ENCODE assay signal across 8 mouse cellular contexts in genomic region chrX:53052652-53053500, GRCm38 (mm10).
DNase-seq lines count a peak whose midpoint lies in the region; ATAC-seq and TF ChIP-seq lines count a peak whose summit lies in the region.

No protein-coding gene starts in this region.

- peak; percentile 53; the same call in 1 of the 2 replicates for ATAC-seq in common myeloid progenitor, adult 5-6 weeks (replicated peaks; ENCODE audit: low read depth, poor library complexity, severe bottlenecking)
- ATAC-seq in hematopoietic stem cell, adult 5-6 weeks (replicated peaks in 1 of 2; ENCODE audit: insufficient read depth in 1 of 2, low FRiP score in 2 of 2, low TSS enrichment in 1 of 2, low read depth in 1 of 2, poor library complexity in 2 of 2, severe bottlenecking in 2 of 2) = peak; percentile 59 to 63
- ATAC-seq in lung, embryonic 15.5 days (ENCODE audit: borderline replicate concordance, extremely low read depth, low FRiP score, low TSS enrichment) = peak; percentile 41
- ATAC-seq in activated CD4-positive, CD25-positive, alpha-beta regulatory T cell, adult 4 months = no peak

- peaks cover 3% of the 10 kb centered on the region for H3K4me1 ChIP-seq in lung, adult 2 months (ENCODE audit: control insufficient read depth, insufficient read depth, low read length)
- peaks cover 24% of the 10 kb centered on the region for H3K4me1 ChIP-seq in lung, embryonic 15.5 days

- 24% methylated on average over 13 of the region's 13 CpGs for WGBS in lung, adult 2 months
- 11% methylated on average over 13 of the region's 13 CpGs for WGBS in lung, embryonic 15.5 days

- H3K4me3 ChIP-seq in lung, adult 2 months (replicated peaks; ENCODE audit: extremely low read depth, low read depth, low read length) = no peak overlapping the region
- no peak overlapping the region for H3K4me3 ChIP-seq in lung, embryonic 15.5 days

- no peak for TF ChIP-seq CTCF in lung, adult 2 months (IDR thresholded peaks at IDR 0.05; ENCODE audit: insufficient read depth, low read length)

- H3K9ac ChIP-seq in lung, embryonic 15.5 days = no peak overlapping the region

- DNase-seq in lung, adult 2 months = no peak
- no peak for DNase-seq in lung, postnatal 25 days (ENCODE audit: low spot score)
- peak; percentile 81 for DNase-seq in testis, postnatal 10 days (ENCODE audit: low spot score)
- no peak for DNase-seq in layer of hippocampus, adult 9-11 months

- H3K9me3 ChIP-seq in lung, embryonic 15.5 days = no peaks in the 10 kb centered on the region

- TF ChIP-seq POLR2A in lung, adult 2 months (IDR thresholded peaks at IDR 0.05; ENCODE audit: borderline replicate concordance, extremely low read depth, low read depth, low read length) = peak; percentile 25; the same call in 1 of the 2 replicates

- peak overlapping the region; percentile 75 for H3K27ac ChIP-seq in lung, embryonic 15.5 days

- no peaks in the 10 kb centered on the region for H3K27me3 ChIP-seq in lung, embryonic 15.5 days

- peak overlapping the region; percentile 48 for H3K4me2 ChIP-seq in lung, embryonic 15.5 days

- H3K36me3 ChIP-seq in lung, embryonic 15.5 days = no peaks in the 10 kb centered on the region
